Mouse (Mus musculus) heart, adult 2 months (tissue): ENCODE results near the gene Gpr146.
A peak's percentile ranks its signal among the peaks of the same experiment; 100 is the strongest.

Source experiments
- CTCF ChIP-seq: fragments of 200-600 bp; IDR thresholded peaks from 2 replicates; pipeline ENCODE4 v1.8.1; 2022; ENCODE audit warnings: antibody characterized with exemption, mild to moderate bottlenecking, moderate library complexity
- POLR2A ChIP-seq: fragments of 200-500 bp; IDR thresholded peaks from 2 replicates; pipeline ENCODE4 v1.6.1; 2011; ENCODE audit warnings: mild to moderate bottlenecking, low read depth, low read length, control low read depth; ENCODE audit not compliant: insufficient read depth

DNA sequence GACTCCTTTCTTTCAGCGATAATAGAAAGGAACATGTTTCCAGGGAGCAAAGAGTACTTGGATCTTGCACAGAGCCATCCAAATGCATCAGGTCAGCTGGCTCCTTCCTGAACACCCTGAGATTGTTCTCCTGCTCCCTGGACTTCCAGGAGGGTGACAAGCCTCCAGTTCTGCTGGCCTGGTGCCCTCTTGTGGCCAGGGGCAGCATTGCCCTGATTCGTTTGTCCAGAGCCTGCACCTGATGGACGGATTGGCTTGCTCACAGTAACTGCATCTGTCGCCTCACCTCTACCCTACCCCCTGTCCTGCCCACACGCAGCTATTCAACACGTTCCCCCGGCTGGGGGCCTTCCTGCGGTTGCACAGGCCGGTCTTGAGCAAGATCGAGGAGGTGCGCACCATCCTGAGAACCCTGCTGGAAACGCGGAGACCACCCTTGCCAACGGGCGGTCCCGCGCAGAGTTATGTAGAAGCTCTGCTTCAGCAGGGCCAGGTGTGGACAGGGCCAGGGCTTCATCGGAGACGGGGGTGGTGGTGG lies 22.2 kb upstream of the Gpr146 start:
- peak; percentile 96 for TF ChIP-seq CTCF
- TF ChIP-seq POLR2A, result no peak
